Mouse (Mus musculus) gonadal fat pad, adult 2 months (tissue): ENCODE measurements around the gene Akirin2. TPM values are rescaled to one million over a fixed set of nuclear protein-coding genes. Genes with fewer than 3 reads are reported as not detected.
"Not testable (repeated sequence)": the region's sequence is repeated elsewhere in the genome, so short reads cannot be mapped to it uniquely, and the experiment has no call there.

ENCODE experiments used
- DNase-seq: peaks from one replicate; pipeline ENCODE4 v3.0.0-alpha.2; 2012; ENCODE audit warnings: low read depth
- polyA plus RNA-seq: library from polyadenylated mRNA; depleted of rRNA; stranded (reverse); fragments of >200 nt; gene quantifications from 2 replicates; pipeline ENCODE4 v1.2.3, GENCODE M21; 2012; rRNA removed

Gene Akirin2
- polyA plus RNA-seq: 21.3 and 27.7 TPM in 2 replicates

- DNase-seq: no peak
Observed at GRCm38 (mm10) chr4:34550748-34551097, at the start of gene Akirin2. Gene Akirin2 (plus strand): TSS chr4:34550937.

GRCm38 (mm10) chr4:34510305-34510704, 40.4 kb upstream of the Akirin2 start:
- no peak for DNase-seq

- no peak for DNase-seq
Observed at GRCm38 (mm10) chr4:34522846-34523245, 27.9 kb upstream of the Akirin2 start.

- DNase-seq: no peak
Observed at GRCm38 (mm10) chr4:34523586-34523985, 27.2 kb upstream of the Akirin2 start.

GRCm38 (mm10) chr4:34526771-34527170, 24.0 kb upstream of the Akirin2 start:
- no peak for DNase-seq

GRCm38 (mm10) chr4:34528430-34529100, 22.2 kb upstream of the Akirin2 start:
- DNase-seq: no peak

GRCm38 (mm10) chr4:34529379-34529778, 21.4 kb upstream of the Akirin2 start:
- DNase-seq: no peak

GRCm38 (mm10) chr4:34529941-34530340, 20.8 kb upstream of the Akirin2 start:
- DNase-seq: no peak

GRCm38 (mm10) chr4:34549981-34550747, 573 bp upstream of the Akirin2 start:
- DNase-seq: peak; percentile 83

GRCm38 (mm10) chr4:34551098-34551809, 517 bp downstream of the Akirin2 start:
- no peak for DNase-seq

- DNase-seq: no peak
Observed at GRCm38 (mm10) chr4:34551966-34552365, 1.2 kb downstream of the Akirin2 start.

- no peak for DNase-seq
Observed at GRCm38 (mm10) chr4:34554596-34554995, 3.9 kb downstream of the Akirin2 start.

GRCm38 (mm10) chr4:34555604-34556003, 4.9 kb downstream of the Akirin2 start:
- no peak for DNase-seq

- no peak for DNase-seq
Observed at GRCm38 (mm10) chr4:34556183-34556582, 5.4 kb downstream of the Akirin2 start.

- no peak for DNase-seq
Observed at GRCm38 (mm10) chr4:34560971-34561370, 10.2 kb downstream of the Akirin2 start.

GRCm38 (mm10) chr4:34566226-34566625, 15.5 kb downstream of the Akirin2 start:
- no peak for DNase-seq

- DNase-seq: no peak
Observed at GRCm38 (mm10) chr4:34572876-34573275, 22.1 kb downstream of the Akirin2 start.

GRCm38 (mm10) chr4:34577028-34577427, 26.3 kb downstream of the Akirin2 start:
- DNase-seq: no peak

GRCm38 (mm10) chr4:34579215-34579614, 28.5 kb downstream of the Akirin2 start:
- DNase-seq: no peak

- not testable (repeated sequence) for DNase-seq
Observed at GRCm38 (mm10) chr4:34581489-34581888, 30.8 kb downstream of the Akirin2 start.

GRCm38 (mm10) chr4:34581990-34582389, 31.3 kb downstream of the Akirin2 start:
- DNase-seq: no peak

GRCm38 (mm10) chr4:34582476-34582875, 31.7 kb downstream of the Akirin2 start:
- DNase-seq: no peak

- DNase-seq: no peak
Observed at GRCm38 (mm10) chr4:34583427-34583826, 32.7 kb downstream of the Akirin2 start.
